In the genomic region with DNA sequence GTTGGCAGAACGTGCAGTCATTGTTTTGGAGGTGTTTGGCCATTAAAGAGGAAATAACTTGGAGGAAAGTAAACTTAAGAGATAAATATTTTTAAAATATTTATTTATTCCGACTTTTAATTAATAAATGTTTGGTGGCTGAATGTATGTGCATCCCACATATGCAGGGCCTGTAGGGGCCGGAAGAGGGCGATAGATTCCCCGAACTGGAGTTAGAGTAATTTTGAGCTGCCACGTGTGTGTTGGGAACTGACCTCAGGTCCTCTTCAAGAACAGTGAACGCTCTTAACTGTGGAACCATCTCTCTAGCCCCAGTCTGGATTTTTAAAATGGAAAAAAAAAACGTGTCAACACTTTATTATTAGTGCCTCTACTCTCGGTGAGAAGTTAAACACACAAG, we compare ENCODE assay signal across 9 mouse cellular contexts. TPM values are rescaled to one million over a fixed set of nuclear protein-coding genes. Genes with fewer than 3 reads are reported as not detected.
DNase-seq lines count a peak whose midpoint lies in the region; ATAC-seq and TF ChIP-seq lines count a peak whose summit lies in the region.
"Had no signal": no experiment of that assay in that cellular context is flagged by ENCODE, and none has a peak within 500 bp of the region (broad histone marks: within the 10 kb centered on the region; RNA-seq: fewer than 3 reads in every experiment).

No protein-coding gene starts in this region.

- H3K9me3 ChIP-seq in kidney, embryonic 16.5 days (ENCODE audit: low read length), result no peaks in the 10 kb centered on the region
- no peaks in the 10 kb centered on the region for H3K9me3 ChIP-seq in E14TG2a.4 (ENCODE audit: low read length)
- no peaks in the 10 kb centered on the region for H3K9me3 ChIP-seq in liver, embryonic 15.5 days (replicated peaks)

- H3K27me3 ChIP-seq in kidney, embryonic 16.5 days (ENCODE audit: insufficient read depth, low read length), result no peaks in the 10 kb centered on the region
- H3K27me3 ChIP-seq in E14TG2a.4 (ENCODE audit: insufficient read depth, low read length), result peaks cover 4% of the 10 kb centered on the region; the same call in 1 of the 2 replicates
- H3K27me3 ChIP-seq in liver, embryonic 15.5 days, result peaks cover 3% of the 10 kb centered on the region; the same call in 1 of the 2 replicates

- no peak overlapping the region for H3K9ac ChIP-seq in kidney, embryonic 16.5 days (replicated peaks; ENCODE audit: low read length)
- H3K9ac ChIP-seq in liver, embryonic 15.5 days, result no peak overlapping the region

- DNase-seq in kidney, adult 8-10 months, result no peak
- DNase-seq in R1 (ENCODE audit: low read depth, low spot score), result peak; percentile 81
- DNase-seq in right cerebral cortex, postnatal 36 days (ENCODE audit: low spot score in 2 of 2), result no peak
- no peak for DNase-seq in left cerebral cortex, postnatal 14 days (ENCODE audit: low spot score in 2 of 2)
- no peak for DNase-seq in left cerebral cortex, postnatal 36 days (ENCODE audit: low spot score in 2 of 2)

- intact Hi-C loops in left cerebral cortex, postnatal 14 days (cut with DNase I), result loop anchor here (5.0 to 10.0 kb wide), 4 partner anchors 54 to 231 kb away; no protein-coding TSS in a partner anchor
- intact Hi-C loops in left cerebral cortex, postnatal 36 days (cut with DNase I), result loop anchor here (5.0 kb wide), 2 partner anchors 64 to 194 kb away; a partner anchor contains a TSS

- H3K4me3 ChIP-seq in kidney, embryonic 16.5 days (ENCODE audit: low read length), result no peak overlapping the region
- peak overlapping the region; percentile 45; the same call in 1 of the 2 replicates for H3K4me3 ChIP-seq in E14TG2a.4 (replicated peaks; ENCODE audit: low read length)
- H3K4me3 ChIP-seq in liver, embryonic 15.5 days (replicated peaks), result no peak overlapping the region

- no peak for ATAC-seq in kidney, embryonic 16.5 days (ENCODE audit: low FRiP score, low TSS enrichment)
- no peak for ATAC-seq in liver, embryonic 15.5 days (ENCODE audit: insufficient read depth)

- WGBS in kidney, embryonic 16.5 days, result 46% methylated on average over 9 of the region's 9 CpGs
- 34% methylated on average over 9 of the region's 9 CpGs for WGBS in liver, embryonic 15.5 days (ENCODE audit: insufficient replicate concordance)

- TF ChIP-seq CTCF in E14TG2a.4 (conservative IDR thresholded peaks at IDR 0.05; ENCODE audit: low read length), result peak; percentile 86

- peaks cover 17% of the 10 kb centered on the region for H3K4me1 ChIP-seq in kidney, embryonic 16.5 days (ENCODE audit: insufficient read depth, low read length)
- H3K4me1 ChIP-seq in E14TG2a.4 (replicated peaks; ENCODE audit: low read depth, low read length), result peaks cover 49% of the 10 kb centered on the region
- H3K4me1 ChIP-seq in liver, embryonic 15.5 days (replicated peaks), result peaks cover 17% of the 10 kb centered on the region

- H3K4me2 ChIP-seq in kidney, embryonic 16.5 days (replicated peaks; ENCODE audit: low read depth, low read length), result peak overlapping the region; percentile 40
- peak overlapping the region; percentile 53 for H3K4me2 ChIP-seq in liver, embryonic 15.5 days

- H3K27ac ChIP-seq in kidney, embryonic 16.5 days (ENCODE audit: low read length), result no peak overlapping the region
- H3K27ac ChIP-seq in liver, embryonic 15.5 days (replicated peaks), result no peak overlapping the region

- H3K36me3 ChIP-seq in kidney, embryonic 16.5 days (ENCODE audit: insufficient read depth, low read length), result no peaks in the 10 kb centered on the region
- no peaks in the 10 kb centered on the region for H3K36me3 ChIP-seq in E14TG2a.4 (ENCODE audit: insufficient read depth, low read length)
- H3K36me3 ChIP-seq in liver, embryonic 15.5 days (replicated peaks), result no peaks in the 10 kb centered on the region

RNA-seq across cellular contexts. Expression of a gene that starts 3.1 kb away (rescaled TPM):
- not detected in 2 replicates for polyA plus RNA-seq in kidney, embryonic 16.5 days (2015; fragmentation: Nextera tagmentation; extraction: Ambion mirVana)
- 0.18 TPM in 1 of 2 replicates, not detected in the other for polyA plus RNA-seq in liver, embryonic 15.5 days (2015; fragmentation: Nextera tagmentation; extraction: Ambion mirVana)
- not detected for total RNA-seq in left cerebral cortex, postnatal 14 days (2021)
- not detected for total RNA-seq in left cerebral cortex, postnatal 36 days (2021)
- total RNA-seq: layer of hippocampus, postnatal 14 days had no signal

RNA-seq across cellular contexts. Expression of a gene that starts 16.1 kb away (rescaled TPM):
- 6.2 and 8.0 TPM in 2 replicates for polyA plus RNA-seq in kidney, embryonic 16.5 days (2015; fragmentation: Nextera tagmentation; extraction: Ambion mirVana)
- 0.10 TPM in 1 of 2 replicates, not detected in the other for polyA plus RNA-seq in liver, embryonic 15.5 days (2015; fragmentation: Nextera tagmentation; extraction: Ambion mirVana)
- total RNA-seq in left cerebral cortex, postnatal 14 days (2021), result not detected
- not detected for total RNA-seq in left cerebral cortex, postnatal 36 days (2021)
- total RNA-seq: layer of hippocampus, postnatal 14 days had no signal
